Mouse (Mus musculus) embryo, embryonic 9.5 days (tissue): ENCODE data around the gene Apoe.

Experiments used
- DNase-seq: peaks from one replicate; pipeline ENCODE4 v3.0.0-alpha.2; 2017; ENCODE audit errors: extremely low spot score

Apoe gene

DNA sequence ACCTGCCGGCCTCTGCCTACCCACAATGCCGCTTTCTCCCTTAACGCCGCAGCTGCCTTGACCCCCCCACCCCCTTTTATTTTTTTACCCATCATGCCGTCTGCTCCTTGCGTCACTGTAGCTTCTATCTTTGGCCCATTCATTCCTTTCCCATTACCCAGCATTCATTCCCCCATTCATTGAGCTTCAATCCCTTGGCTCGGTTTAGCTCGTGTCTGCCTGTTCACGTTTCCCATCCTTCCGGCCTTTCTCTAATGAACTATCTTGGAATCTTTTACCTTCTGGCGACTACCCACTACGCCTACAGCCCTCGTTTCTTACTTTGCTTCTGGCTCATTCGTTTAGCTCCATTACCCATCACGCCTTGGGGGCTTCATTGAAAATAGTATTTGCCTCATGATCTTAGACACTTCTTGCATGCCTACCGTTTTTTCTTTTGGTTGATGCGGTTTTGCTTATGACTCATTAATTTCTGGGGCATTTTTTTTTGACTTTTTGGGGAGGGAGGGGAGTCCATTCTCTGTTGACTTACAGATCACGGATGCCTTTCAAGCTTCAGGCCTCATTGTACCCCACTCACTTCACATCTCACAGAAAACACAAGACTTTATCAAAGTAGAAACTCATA is 17.2 kb upstream of the Apoe start:
- DNase-seq = no peak

DNA sequence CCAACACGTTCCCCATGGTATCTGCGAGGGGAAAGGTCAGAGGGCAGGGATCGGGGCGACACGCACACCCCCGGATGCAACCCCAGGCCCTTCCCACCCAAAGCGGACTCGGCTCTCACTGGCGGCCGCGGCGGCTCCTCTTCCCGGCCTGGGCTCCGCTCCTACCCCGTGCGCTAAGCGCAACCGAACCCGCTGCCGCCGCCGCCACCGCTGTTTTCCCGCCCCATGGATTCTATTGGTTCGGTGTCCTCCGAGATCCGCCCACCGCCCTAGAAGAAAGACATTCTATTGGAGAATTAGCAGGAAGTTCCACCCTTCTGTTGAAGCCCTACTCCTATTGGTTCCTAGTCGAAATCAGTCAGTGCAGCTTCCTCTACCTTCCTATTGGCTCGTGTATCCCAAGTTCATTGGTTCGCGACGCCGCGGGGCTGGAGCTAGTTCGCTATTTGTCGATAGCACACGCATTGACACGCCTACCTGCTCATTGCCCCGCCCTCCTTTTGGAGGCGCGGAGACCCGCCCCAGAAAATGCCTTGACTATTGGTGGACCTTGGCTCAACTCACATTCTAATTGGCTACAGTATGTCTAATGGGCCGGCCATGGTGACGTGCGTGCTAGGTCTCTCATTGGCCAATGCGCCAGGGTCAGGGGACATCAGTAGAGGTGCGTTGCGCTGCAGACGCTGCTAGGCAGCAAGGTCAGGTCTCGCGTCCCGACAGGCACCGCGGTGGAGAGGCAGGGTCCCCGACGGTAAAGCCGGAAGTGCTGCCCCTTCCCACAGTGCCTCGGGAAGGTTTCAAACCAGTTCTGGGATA is 16.5 kb upstream of the Apoe start, which contains the start of gene Tomm40:
Tomm40 (minus strand) TSS at position 200 of the 816 bp plus-strand sequence.
- peak; percentile 100 for DNase-seq

DNA sequence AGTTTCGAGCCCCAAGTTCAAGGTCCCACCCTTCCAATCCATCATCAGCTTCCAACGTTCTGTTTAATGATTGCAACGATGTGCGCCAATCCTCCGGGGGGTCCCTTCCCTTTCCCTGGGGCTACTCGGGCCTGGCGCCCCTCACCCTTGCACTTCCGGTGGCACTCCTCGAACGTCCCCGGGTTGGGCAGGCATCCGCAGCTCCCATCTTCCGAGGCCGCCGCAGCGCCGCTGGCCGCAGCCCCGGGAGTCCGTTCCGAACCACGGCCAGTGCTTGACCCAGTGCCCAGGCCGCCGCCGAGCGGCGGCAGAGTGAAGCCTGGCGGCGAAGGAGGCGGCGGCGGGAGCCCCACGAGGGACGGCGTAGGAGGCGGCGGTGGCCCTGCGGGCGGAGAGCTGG is 15.8 kb upstream of the Apoe start:
- no peak for DNase-seq

DNA sequence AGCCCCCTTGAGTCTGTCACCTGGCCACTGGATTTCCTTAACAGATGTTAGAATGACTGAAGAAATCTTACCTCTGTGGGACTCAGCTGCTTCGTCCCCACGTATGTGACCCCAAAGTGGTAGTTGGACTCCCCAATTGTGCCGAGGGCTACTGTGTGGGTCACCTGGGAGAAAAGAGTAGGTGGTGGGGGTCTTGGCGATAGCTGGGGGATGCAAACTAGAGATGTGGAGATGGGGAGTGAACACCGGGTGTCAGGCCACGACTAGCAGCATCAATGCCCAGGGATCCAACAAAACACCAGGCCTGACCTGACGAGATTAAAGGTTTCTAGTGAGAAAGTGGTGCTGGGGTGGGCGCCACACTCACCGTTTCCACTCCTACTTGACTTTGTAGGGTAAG is 14.6 kb upstream of the Apoe start:
- no peak for DNase-seq

DNA sequence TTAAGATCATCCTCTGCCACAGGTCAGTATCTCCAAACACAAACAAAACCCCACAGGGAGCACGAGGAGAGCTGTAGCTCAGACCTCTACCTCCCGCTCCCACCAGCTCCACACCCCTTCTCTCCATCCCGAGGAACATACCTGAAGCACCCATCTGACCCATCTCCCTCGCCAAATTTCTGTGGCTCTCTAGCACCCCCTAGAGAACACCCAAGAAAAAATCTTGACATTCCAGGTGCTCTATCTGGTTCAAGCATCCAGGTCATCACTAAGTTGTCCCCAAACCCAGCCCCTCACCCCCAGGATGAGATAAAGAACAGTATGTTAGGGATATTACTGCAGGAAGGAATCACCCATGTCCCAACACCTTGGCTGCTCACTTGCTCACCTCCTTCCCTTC is 14.2 kb upstream of the Apoe start:
- DNase-seq = peak; percentile 29

DNA sequence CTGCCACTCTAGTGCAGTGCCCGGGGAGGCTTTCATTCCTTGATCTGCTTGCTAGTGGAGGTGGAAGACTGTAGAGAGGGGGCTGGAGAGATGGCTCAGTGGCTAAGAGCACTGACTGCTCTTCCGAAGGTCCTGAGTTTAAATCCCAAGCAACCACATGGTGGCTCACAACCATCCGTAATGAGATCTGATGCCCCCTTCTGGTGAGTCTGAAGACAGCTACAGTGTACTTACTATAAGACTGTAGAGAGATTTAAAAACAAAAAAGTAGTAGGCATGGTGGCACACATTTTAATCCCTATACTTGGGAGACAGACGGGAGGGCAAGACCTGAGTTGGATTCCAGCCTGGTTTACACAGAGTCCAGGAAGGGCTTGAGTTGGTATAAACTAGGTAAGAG is 13.4 kb upstream of the Apoe start:
- DNase-seq = no peak

DNA sequence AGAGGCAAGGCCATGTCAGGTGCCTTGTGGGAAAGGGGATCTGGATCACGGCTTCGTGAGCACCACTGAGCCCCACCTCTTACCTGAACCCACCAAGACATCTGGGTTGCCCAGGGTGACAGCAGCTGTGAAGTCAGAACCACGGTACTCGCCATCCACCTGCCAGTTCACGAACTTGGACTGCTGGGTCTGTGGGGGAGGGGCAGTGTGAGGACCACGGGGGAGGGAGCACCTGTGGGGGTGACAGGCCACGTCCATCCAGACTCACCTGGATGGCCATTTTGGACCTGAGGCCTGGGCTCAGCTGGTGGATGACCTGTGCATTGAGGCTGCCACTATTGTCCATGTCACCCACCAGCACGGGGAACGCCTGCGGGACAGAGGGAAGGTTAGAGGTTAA is 11.7 kb upstream of the Apoe start:
- no peak for DNase-seq

DNA sequence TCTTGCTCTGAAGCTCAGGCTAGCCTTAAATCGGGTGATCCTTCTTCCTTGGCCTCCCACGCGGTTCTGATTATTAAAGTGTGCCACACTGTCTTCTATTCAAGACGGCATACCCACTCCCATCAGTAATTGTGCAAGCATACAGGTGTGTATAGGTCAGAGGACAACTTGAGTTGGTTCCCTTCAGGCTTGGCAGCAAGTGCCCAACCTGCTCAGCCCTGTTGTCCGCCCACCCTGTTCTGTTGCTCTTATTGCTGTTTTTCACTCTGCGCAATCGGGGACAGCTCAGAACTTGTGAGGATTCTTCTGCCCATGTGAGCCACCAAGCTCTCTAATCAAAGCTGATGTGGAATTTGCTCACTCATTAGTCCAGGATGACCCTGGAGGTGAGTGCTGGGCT is 6.3 kb upstream of the Apoe start:
- no peak for DNase-seq

DNA sequence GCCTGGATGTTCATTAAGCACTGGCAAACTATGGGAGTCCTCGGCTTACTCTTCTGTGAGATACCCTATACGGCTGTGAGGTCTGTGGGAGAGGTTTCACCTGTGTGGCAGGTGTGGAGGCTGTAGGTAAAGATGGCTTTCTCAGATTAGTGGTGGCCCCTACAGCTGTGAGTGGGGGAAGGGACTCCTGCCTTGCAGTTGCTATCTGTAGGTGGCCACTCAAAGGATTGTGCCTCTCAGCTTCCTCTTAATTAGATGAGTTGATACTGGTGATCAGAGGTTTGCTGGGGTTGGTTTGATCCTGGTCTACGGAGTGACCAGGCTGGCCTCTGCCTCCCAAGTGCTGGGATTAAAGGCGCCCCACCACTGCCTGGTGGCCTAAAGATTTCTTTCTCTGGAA is 5.5 kb upstream of the Apoe start:
- no peak for DNase-seq

DNA sequence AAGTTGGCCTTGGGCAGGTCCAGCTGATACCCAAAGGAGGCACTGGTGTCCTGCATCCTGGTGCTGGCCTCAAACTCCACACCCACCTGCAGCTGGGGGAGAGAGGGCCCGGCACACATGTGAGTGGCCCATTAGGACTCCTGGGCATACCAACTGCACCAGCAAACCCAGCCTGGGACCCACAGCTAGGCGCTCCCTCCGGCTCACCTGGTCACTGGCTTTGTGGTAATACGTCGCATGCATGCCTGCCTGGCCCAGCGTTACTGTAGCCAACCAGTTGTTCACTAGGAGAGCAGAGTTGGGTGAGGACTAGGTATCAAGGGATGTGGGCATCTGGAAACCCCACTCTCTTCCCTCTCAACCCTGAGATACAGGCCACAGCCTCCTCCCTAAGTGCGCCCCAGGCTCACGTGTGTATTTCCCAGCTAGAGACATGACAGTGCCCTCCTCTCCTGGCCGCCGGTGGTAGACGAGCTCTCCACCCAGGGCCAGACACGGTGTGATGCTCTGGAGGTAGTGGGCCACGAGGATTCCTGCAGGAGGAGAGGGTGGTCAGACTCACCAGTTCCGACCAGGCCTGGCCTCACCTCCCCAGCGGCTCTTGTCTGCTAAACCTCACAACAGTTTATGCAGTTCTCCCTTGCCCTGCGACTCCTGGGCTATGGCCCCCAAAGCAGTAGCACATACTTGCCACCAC is 4.0 kb upstream of the Apoe start:
- no peak for DNase-seq

DNA sequence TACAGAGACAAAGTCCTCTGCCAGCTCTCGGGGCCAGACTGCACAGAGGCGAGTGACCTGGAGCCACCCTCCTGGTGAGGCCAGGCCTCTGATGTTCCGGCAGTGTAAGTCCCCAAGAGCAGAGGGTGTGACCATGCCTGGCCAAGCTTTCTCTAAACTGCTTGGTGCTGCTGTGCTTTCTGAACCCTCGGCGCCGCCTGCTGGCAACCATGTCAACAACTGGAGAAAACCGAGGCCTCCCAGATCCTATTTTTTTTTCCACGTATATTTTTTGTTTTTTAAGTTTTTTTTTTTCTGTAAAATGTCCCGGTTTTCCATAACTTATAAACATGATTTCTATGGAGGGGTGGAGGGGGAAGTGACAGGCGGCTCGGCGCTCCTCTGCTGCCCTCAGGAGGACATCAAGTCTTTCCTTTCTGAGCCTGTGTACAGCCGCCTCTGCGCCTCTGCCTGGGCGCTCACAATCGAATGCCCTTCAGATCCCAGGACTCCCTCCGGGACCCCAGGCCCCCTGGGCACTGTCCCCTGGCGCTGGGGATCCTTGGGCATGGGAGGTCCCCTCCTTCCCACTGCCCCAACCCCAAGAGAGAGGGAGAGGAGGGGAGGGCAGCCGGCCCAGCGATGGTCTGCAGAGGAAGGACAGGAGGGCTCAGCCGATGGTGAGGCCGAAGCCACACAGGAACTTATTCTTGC is 2.2 kb upstream of the Apoe start:
- peak; percentile 71 for DNase-seq

DNA sequence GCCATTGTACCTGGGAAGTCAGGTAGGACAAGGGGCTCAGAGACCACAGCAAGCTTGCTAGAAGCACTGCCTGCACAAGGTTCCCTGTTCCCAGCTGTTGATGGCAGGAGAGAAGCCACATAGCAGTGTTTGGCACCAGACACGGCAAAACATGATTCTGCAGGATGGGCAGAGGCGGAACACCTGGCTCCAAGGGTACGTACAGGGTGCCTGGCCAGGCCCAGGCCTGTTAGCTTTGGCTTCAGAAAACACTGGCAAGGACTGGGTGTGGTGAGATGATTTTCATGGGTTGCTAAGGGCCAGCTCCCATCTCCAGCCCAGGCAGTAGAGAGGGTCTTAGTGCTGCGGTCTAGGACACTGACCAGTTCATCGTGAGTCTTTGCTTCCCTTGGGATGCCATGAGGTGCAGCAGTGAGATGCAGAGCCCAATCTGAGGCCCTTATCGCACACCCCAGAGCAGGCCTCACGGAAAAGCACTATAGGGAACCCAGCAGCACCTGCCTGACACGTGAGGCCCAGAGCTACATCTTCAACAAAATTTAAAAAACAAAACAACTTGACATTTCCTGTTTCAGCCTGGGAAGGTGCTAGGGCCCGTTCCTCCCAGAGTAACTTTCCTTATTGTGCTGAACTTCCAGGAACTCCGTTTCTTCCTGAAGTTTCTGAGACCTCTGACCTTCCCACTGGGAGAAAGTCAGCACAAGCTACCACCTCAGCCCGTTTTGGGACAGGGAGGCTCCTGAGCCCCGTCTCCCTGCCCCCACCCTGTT is 1.5 kb upstream of the Apoe start:
- DNase-seq = no peak

DNA sequence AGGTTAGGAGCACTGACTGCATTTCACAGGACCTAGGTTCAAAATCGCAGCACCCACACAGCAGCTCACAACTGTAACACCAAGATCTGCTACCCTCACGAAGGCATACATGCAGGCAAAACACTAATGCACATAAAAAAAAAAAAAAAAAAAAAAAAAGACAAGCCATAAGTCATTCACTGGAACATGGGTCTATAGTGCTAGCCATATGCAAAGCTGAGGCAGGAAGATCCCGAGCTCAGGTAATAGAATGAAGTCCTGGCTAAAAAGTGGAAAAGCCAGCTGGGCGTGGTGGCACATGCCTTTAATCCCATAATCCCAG is 800 bp upstream of the Apoe start:
- DNase-seq = no peak

DNA sequence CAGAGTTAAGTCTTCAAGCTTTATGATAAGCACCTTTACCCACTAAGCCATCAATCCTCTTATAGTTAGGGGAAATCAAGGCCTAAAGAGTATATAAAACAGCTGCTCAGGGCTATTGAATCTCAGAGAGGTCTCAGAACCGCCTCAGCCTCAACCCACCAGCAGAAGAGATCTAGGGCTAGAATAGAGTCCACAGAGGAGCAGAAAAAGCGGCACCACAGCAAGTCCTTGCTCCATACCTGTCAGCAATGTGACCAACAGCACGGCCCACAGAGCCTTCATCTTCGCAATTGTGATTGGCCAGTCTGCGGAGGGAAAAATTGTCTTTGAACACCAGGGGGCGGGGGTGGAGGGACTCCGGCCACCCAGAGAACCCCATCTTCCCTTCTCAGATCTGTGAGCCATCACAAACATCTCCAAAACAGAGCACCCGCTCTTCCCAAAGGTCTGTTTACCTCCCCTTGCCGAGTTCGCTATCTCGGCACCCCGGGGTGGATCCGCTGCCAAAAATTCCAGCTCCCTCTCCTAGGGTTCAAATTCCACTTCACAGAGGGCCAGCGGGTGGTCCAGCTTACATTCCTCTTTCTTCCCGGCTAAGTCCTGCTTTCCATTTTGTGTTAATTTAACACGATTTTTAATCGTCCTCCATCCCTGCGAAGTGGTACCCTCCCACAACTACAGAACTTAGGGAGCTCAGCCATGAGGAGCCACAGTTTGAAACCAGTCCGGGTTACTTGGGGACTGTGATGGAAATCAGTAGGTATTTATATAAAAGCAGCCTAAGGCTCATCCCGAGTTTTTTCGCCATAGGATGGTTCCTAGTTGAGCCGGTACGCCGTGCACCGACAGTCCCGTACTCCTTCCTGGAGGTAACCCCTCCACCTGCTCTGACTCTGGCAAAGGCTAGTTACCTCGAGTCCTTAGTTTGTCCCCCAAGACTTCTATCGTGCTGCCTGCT is 760 bp downstream of the Apoe start:
- DNase-seq = peak; percentile 55

DNA sequence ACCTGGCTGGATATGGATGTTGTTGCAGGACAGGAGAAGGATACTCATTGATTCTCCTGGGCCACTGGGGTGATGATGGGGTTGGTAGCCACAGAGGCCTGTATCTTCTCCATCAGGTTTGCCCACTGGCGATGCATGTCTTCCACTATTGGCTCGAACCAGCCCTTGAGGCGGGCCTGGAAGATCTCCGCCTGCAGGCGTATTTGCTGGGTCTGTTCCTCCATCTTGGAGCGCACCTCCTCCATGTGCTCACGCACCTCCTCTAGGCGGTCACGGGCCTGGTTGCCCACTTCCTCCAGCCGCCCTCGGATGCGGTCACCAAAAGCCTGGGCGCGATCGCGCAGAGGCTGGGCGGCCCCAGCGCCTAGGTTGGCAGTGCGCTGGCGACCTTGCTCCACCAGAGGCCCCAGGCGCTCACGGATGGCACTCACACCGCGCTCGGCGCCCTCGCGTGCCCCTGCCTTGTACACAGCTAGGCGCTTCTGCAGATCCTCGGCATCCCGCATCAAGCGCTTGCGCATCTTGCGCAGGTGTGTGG is 2.6 kb downstream of the Apoe start:
- DNase-seq = no peak

DNA sequence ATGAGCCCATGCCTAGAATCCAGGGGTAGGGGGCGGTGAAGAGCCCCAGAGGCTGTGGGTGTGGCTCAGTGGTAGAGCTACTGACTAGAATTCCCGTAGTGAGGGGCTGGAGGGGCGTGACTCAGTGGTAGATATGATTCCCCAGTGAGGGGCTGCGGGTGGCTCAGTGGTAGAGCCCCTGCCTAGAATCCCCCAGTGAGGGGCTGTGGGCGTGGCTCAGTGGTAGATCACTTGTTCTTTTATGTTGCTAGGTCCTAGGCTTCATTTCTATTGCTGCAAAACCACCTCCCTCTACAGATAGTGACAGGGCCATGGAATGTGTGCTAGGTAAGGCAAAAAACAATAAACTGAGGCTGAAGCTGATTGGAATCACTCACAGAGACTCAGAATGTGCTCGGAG is 3.1 kb downstream of the Apoe start:
- no peak for DNase-seq

DNA sequence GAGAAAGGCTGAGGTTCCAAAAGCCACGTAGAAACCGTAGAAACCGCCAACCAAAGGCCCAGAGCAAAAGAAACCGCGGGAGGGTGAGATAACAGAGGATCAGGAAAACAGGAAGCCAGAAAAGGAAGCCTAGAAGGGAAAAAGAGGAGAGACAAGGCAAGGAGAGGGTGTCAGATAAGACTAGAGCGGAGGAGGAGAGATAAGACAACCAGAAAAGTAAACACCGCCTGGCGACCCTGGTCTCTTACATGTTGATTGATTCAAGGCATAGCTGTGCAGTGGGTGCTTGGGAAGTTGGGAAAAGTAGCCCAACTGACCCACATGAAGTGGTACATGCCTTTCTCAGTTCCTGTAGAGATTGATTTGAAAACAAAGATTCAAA is 3.8 kb downstream of the Apoe start:
- DNase-seq = no peak

DNA sequence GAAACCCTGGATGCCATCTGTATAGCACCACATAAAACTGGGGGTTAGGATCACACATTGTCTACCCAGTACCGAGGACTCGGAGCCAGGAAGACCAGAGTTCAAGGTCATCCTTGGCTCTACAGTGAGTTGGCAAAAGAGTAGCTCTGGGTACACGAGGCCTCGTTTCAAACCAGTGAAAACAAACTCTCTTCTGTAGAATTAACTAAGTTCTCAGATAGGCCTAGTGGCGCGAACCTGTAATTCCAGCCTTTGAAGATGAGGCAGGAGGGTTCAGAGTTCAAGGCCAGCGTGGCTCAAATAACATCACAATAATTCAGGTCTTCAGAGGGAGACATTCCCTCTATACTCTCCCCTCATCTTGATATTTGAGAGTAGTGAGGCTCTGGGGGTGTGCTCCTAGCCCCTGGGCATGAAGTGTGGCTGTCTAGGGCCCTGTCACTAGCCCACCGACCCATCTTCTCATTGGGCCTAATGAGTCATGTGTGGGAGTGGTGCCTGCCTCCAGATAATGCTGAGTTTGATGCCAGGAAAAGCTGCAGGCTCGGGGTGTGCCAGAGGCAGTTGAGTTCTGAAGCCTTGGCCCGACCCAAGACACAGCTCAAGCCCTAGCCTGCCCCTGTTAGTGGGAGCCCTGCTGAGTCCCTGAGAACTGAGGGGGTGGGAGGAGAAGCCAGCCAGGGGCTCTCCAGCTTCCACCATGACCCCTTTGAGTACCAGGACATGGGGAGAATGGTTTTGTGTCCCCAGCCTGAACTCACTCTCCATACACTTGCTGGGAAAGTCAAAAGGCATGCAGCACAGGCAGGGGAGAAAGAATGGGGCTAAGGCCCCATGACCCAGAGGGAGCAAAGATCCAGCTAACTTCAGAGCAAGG is 4.4 kb downstream of the Apoe start:
- DNase-seq = no peak

DNA sequence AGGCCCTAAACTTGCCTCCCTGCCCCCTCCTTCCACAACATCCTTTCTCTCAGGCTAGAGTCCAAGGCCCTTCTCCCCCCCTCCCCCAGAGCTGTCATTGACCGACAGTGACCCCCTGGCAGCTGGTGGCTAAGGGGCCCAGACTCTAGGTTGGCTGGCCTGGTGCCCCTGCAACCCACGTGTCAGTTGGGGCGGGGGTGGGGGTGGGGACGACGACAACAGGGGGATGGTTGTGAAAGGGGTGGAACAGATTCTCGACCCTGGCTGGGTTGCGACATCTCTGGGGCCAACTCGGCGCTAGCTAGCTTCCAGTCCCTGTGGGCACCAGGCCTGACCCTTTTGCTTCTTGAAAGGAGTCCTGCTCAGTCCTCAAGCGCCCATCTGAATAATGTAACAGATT is 5.6 kb downstream of the Apoe start:
- DNase-seq = no peak
